Mouse (Mus musculus): ENCODE measurements around the gene Cyp4f39.

GRCm38 (mm10) chr17:32506729-32507245 is 54.3 kb downstream of the Cyp4f39 start:
- TF ChIP-seq CTCF (IDR thresholded peaks at IDR 0.05; ENCODE audit: low read depth) (no peak), EP300 (IDR thresholded peaks at IDR 0.05; ENCODE audit: low read depth) (no peak)
